Mouse (Mus musculus) spleen, adult 2 months (tissue): Measurements from ENCODE around the gene Actr3b.

Experiments used
- CTCF ChIP-seq: fragments of 200-500 bp; IDR thresholded peaks from 2 replicates; pipeline ENCODE4 v1.5.1; 2011; ENCODE audit warnings: mild to moderate bottlenecking, inconsistent platforms; ENCODE audit not compliant: insufficient read depth, insufficient read length, insufficient replicate concordance; ENCODE audit errors: extremely low read depth
- POLR2A ChIP-seq: fragments of 200-500 bp; IDR thresholded peaks from 2 replicates; pipeline ENCODE4 v1.6.1; 2011; ENCODE audit warnings: low read depth, low read length, inconsistent platforms

GRCm38 (mm10) chr5:25812922-25813321, 53.1 kb downstream of the Actr3b start:
- TF ChIP-seq POLR2A = no peak
- TF ChIP-seq CTCF = no peak
